Mouse (Mus musculus) liver, embryonic 11.5 days (tissue): ENCODE results near the gene Grhl3. TPM values are rescaled to one million over a fixed set of nuclear protein-coding genes. Genes with fewer than 3 reads are reported as not detected.
A peak's percentile ranks its signal among the peaks of the same experiment; 100 is the strongest.

Source experiments
- ATAC-seq: fragments of 200-750 bp; cut with Nextera tagmentation; replicated peaks from 2 replicates; pipeline ENCODE4 v1.8.0; 2017; ENCODE audit warnings: moderate number of reproducible peaks, mild to moderate bottlenecking, moderate TSS enrichment, moderate library complexity; ENCODE audit not compliant: low FRiP score
- DNase-seq: peaks from one replicate; pipeline ENCODE4 v3.0.0-alpha.2; 2017; ENCODE audit warnings: low spot score
- H3K27ac ChIP-seq: fragments of 300-500 bp; sonication (generic); 2 replicates; pipeline ENCODE4 v1.5.1; 2014; ENCODE audit warnings: mild to moderate bottlenecking, low read depth, low read length, control low read depth
- H3K27me3 ChIP-seq: fragments of 300-500 bp; sonication (generic); replicated peaks from 2 replicates; pipeline ENCODE4 v1.6.1; 2014; ENCODE audit warnings: low read length, mixed read lengths; ENCODE audit not compliant: control insufficient read depth, insufficient read depth
- H3K36me3 ChIP-seq: fragments of 300-500 bp; sonication (generic); 2 replicates; pipeline ENCODE4 v1.6.1; 2014; ENCODE audit warnings: mild to moderate bottlenecking, low read length, moderate library complexity, mixed read lengths; ENCODE audit not compliant: control insufficient read depth, insufficient read depth
- H3K4me1 ChIP-seq: fragments of 300-500 bp; sonication (generic); replicated peaks from 2 replicates; pipeline ENCODE4 v1.6.1; 2014; ENCODE audit warnings: low read length, mixed read lengths; ENCODE audit not compliant: control insufficient read depth, insufficient read depth
- H3K4me2 ChIP-seq: fragments of 300-500 bp; sonication (generic); 2 replicates; pipeline ENCODE4 v1.6.1; 2014; ENCODE audit warnings: mild to moderate bottlenecking, control low read depth, moderate library complexity
- H3K4me3 ChIP-seq: fragments of 300-500 bp; sonication (generic); 2 replicates; pipeline ENCODE4 v1.5.1; 2014; ENCODE audit warnings: low read depth, low read length, control low read depth
- H3K9ac ChIP-seq: fragments of 300-500 bp; sonication (generic); 2 replicates; pipeline ENCODE4 v1.6.1; 2014; ENCODE audit warnings: low read depth, low read length, control low read depth
- H3K9me3 ChIP-seq: fragments of 300-500 bp; sonication (generic); 2 replicates; pipeline ENCODE4 v1.6.1; 2016; ENCODE audit warnings: low read length, inconsistent platforms, mixed read lengths; ENCODE audit not compliant: control insufficient read depth
- WGBS: fragments of 180-500 bp; shearing (Covaris S2); extraction: QIAGEN DNeasy Blood & Tissue Kit; methylation state at CpG from one replicate; pipeline ENCODE4 v1.1.7; 2014; 5-methylcytosine and 5-hydroxymethylcytosine counted together
- polyA plus RNA-seq: library from polyadenylated mRNA; unstranded; fragments of >200 nt; fragmentation: Nextera tagmentation; extraction: Ambion mirVana; gene quantifications from 2 replicates; pipeline ENCODE4 v1.2.1, GENCODE M21; 2014

Gene Grhl3
- polyA plus RNA-seq, 1 experiment from 2014 or later = 3.7 TPM

DNA sequence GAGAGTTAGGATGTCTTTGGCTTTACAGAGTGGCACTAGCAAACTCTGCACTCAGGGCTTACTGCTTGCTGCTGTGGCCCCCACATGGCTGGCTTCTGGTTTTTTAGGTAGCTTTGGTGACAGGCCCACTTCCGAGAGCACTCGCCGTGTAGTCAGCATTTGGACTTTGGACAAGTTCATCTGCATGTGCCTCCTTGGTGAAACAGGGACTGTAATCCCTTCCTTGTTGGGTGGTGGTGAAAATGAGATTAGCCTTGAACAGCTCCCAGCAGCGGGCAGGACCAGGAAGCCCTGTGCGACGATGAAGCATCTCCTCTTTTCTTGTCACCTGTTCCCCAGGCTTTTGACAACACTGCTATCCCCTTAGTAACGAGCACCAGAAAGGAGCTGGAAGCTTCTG lies 59.6 kb downstream of the Grhl3 start:
- H3K4me3 ChIP-seq = no peak overlapping the region
- no peaks in the 10 kb centered on the region for H3K9me3 ChIP-seq
- 83% methylated on average over 7 of the region's 7 CpGs for WGBS
- no peak overlapping the region for H3K4me2 ChIP-seq
- no peaks in the 10 kb centered on the region for H3K27me3 ChIP-seq
- no peak for ATAC-seq
- no peak overlapping the region for H3K27ac ChIP-seq
- DNase-seq = no peak
- H3K4me1 ChIP-seq = no peaks in the 10 kb centered on the region
- H3K9ac ChIP-seq = no peak overlapping the region
- no peaks in the 10 kb centered on the region for H3K36me3 ChIP-seq

DNA sequence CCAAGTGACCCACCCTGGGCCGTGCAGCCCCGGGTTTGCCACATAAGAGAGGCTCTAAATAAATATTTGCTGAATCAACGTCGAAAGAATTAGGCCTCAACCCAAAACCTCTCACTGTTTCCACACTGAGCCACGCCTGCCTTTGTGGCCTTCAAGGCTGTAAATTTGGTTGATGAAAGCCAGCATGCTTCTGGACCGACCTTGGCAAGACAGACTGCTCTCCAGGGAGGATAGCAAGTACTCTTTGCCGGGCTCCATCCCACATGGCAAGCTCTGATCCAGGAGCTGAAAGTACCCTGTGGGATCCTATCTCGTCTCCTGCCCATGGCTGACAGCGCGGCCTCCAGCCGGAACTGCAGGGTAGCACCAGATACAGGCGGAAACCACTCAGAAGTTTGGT lies 63.9 kb downstream of the Grhl3 start:
- Histone ChIP-seq H3K4me1 (no peaks in the 10 kb centered on the region; the same call in 1 of the 2 replicates), H3K9me3 (no peaks in the 10 kb centered on the region), H3K9ac (no peak overlapping the region), H3K4me3 (no peak overlapping the region), H3K4me2 (no peak overlapping the region), H3K27me3 (no peaks in the 10 kb centered on the region), H3K27ac (no peak overlapping the region), H3K36me3 (no peaks in the 10 kb centered on the region)
- WGBS = 62% methylated on average over 12 of the region's 12 CpGs
- ATAC-seq (no peak), DNase-seq (no peak)

GRCm38 (mm10) chr4:135508419-135509039 lies 64.9 kb downstream of the Grhl3 start:
- Histone ChIP-seq H3K9ac (no peak overlapping the region), H3K4me3 (no peak overlapping the region), H3K9me3 (no peaks in the 10 kb centered on the region), H3K36me3 (no peaks in the 10 kb centered on the region), H3K4me1 (no peaks in the 10 kb centered on the region; the same call in 1 of the 2 replicates), H3K27ac (no peak overlapping the region), H3K27me3 (no peaks in the 10 kb centered on the region), H3K4me2 (peak overlapping the region; percentile 33; the same call in 1 of the 2 replicates)
- DNase-seq (peak; percentile 70), ATAC-seq (no peak; the same call in 1 of the 2 replicates)
- WGBS = 16% methylated on average over 13 of the region's 13 CpGs

DNA sequence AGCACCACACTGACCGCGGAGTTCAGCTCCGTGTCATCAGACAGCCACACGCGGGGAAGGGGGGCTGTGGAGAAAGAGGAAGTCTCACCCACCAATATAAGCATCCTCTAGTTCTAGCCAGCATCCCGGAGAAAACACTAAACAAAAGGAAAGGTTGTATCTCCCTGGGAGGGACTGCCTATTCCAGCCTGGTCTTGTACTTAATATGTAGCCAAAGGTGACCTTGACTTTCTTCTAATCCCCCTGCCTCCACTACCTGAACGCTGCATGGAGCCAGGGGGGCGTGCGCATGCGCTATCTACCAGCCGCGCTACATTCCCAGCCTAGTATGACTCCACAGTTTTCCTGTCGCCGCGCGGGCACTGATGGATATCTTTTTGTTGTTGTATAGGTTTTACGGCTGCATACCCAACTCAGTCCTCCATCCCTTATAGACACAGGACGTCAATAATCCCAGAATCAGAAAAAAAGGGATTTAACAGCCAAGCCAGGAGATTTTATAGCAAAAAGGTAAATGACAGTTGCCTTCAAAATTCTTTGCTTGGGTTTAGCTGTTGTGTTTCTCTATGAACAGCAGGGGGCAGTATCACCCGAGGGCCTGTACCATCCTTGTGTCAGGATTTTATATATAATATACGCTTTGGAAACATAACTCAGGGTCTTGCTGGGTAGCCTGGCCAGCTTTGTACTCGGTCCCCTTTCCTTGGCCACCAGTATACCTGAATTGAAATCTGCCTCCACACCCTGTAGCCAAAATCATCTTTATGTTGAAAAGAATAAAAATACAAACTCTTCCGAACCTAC lies 65.7 kb downstream of the Grhl3 start:
- H3K27me3 ChIP-seq = no peaks in the 10 kb centered on the region
- H3K27ac ChIP-seq = no peak overlapping the region
- H3K9me3 ChIP-seq = no peaks in the 10 kb centered on the region
- H3K4me1 ChIP-seq = no peaks in the 10 kb centered on the region; the same call in 1 of the 2 replicates
- ATAC-seq (peak; percentile 80), DNase-seq (peak; percentile 65)
- peak overlapping the region; percentile 8 for H3K9ac ChIP-seq
- 10% methylated on average over 22 of the region's 22 CpGs for WGBS
- peak overlapping the region; percentile 63 for H3K4me2 ChIP-seq
- H3K4me3 ChIP-seq = peak overlapping the region; percentile 34
- no peaks in the 10 kb centered on the region for H3K36me3 ChIP-seq

- Histone ChIP-seq H3K4me2 (no peak overlapping the region), H3K4me3 (no peak overlapping the region), H3K27me3 (no peaks in the 10 kb centered on the region), H3K36me3 (no peaks in the 10 kb centered on the region), H3K9me3 (no peaks in the 10 kb centered on the region; the same call in 1 of the 2 replicates), H3K9ac (no peak overlapping the region), H3K27ac (no peak overlapping the region), H3K4me1 (no peaks in the 10 kb centered on the region; the same call in 1 of the 2 replicates)
- no peak for ATAC-seq
- DNase-seq = no peak
- WGBS = 70% methylated on average over 11 of the region's 11 CpGs
Measured at GRCm38 (mm10) chr4:135505794-135506193, 67.6 kb downstream of the Grhl3 start.

DNA sequence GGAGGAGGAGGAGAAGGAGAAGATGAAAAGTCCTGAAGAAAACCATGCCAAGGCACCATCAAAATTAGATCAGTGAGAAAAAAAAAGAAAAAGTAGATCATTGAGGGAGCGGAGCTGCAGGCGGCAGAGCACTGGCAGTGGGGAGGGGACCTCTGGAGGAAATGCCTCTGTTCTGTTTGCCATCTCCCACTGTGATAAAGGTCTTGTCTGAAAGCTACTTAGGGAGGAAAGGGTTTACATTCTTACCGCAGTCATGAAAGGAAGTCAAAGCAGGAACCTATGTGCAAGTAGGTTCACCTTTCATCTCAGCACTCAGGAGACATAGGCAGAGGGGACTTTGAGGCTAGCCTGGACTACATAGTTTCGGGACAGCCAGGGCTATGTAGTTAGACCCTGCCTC lies 71.8 kb downstream of the Grhl3 start:
- H3K9ac ChIP-seq = no peak overlapping the region
- H3K4me3 ChIP-seq = no peak overlapping the region
- no peaks in the 10 kb centered on the region; the same call in 1 of the 2 replicates for H3K9me3 ChIP-seq
- no peaks in the 10 kb centered on the region for H3K4me1 ChIP-seq
- no peak overlapping the region for H3K4me2 ChIP-seq
- ATAC-seq (no peak), DNase-seq (no peak)
- no peak overlapping the region for H3K27ac ChIP-seq
- H3K27me3 ChIP-seq = no peaks in the 10 kb centered on the region
- no peaks in the 10 kb centered on the region for H3K36me3 ChIP-seq
- WGBS = 39% methylated on average over 4 of the region's 4 CpGs

- ATAC-seq = no peak
- H3K4me2 ChIP-seq = no peak overlapping the region
- 0 out of 2 replicates have a peak, but pooled peaks cover 5% of the 10 kb centered on the region for H3K4me1 ChIP-seq
- no peak overlapping the region for H3K4me3 ChIP-seq
- H3K9ac ChIP-seq = no peak overlapping the region
- no peak for DNase-seq
- no peaks in the 10 kb centered on the region for H3K27me3 ChIP-seq
- H3K9me3 ChIP-seq = no peaks in the 10 kb centered on the region; the same call in 1 of the 2 replicates
- 72% methylated on average over 3 of the region's 3 CpGs for WGBS
- H3K36me3 ChIP-seq = no peaks in the 10 kb centered on the region
- H3K27ac ChIP-seq = no peak overlapping the region
Measured at GRCm38 (mm10) chr4:135499831-135500230, 73.6 kb downstream of the Grhl3 start.

DNA sequence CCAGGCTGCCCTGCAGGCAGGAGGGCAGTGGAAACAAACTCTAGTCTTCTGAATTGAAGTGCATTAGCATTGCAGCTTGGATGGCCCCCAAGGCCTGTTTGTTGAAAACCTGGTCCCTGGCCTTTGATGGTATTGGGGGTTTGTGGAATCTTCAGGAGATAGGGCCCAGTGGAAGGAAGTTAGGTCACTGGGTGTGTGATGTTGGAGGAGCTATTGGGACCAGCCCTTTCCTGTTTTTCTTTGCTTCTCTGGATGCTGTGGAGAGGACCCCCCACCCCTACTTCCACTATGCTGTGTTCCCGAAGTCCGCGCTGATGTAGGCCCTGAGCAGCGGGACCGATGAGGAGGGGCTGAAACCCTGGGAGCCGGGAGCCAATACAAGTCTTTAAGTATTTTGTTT lies 75.3 kb downstream of the Grhl3 start:
- Histone ChIP-seq H3K4me1 (peaks cover 11% of the 10 kb centered on the region), H3K4me3 (no peak overlapping the region), H3K27ac (no peak overlapping the region), H3K27me3 (no peaks in the 10 kb centered on the region), H3K36me3 (no peaks in the 10 kb centered on the region), H3K4me2 (no peak overlapping the region), H3K9me3 (no peaks in the 10 kb centered on the region; the same call in 1 of the 2 replicates), H3K9ac (no peak overlapping the region)
- no peak for ATAC-seq
- 74% methylated on average over 6 of the region's 6 CpGs for WGBS
- DNase-seq = no peak
